Mouse (Mus musculus) limb, embryonic 12.5 days (tissue): ENCODE results near the gene Themis2. TPM values are rescaled to one million over a fixed set of nuclear protein-coding genes. Genes with fewer than 3 reads are reported as not detected.
"Not testable (repeated sequence)": the region's sequence is repeated elsewhere in the genome, so short reads cannot be mapped to it uniquely, and the experiment has no call there.

Source experiments
- ATAC-seq: fragments of 200-750 bp; cut with Nextera tagmentation; 2 replicates; pipeline ENCODE4 v1.8.0; 2017; ENCODE audit warnings: low read depth, moderate TSS enrichment; ENCODE audit not compliant: insufficient number of reproducible peaks, insufficient read depth, low FRiP score, low TSS enrichment
- H3K27ac ChIP-seq: fragments of 300-500 bp; sonication (generic); 2 replicates; pipeline ENCODE4 v1.5.1; 2016; ENCODE audit warnings: mild to moderate bottlenecking, moderate library complexity
- H3K27me3 ChIP-seq: fragments of 300-500 bp; sonication (generic); 2 replicates; pipeline ENCODE4 v1.6.1; 2016; ENCODE audit warnings: mild to moderate bottlenecking, moderate library complexity
- H3K36me3 ChIP-seq: fragments of 300-500 bp; sonication (generic); 2 replicates; pipeline ENCODE4 v1.6.1; 2016; ENCODE audit warnings: mild to moderate bottlenecking, moderate library complexity
- H3K4me1 ChIP-seq: fragments of 300-500 bp; sonication (generic); replicated peaks from 2 replicates; pipeline ENCODE4 v1.6.1; 2016
- H3K4me2 ChIP-seq: fragments of 300-500 bp; sonication (generic); 2 replicates; pipeline ENCODE4 v1.6.1; 2016; ENCODE audit warnings: mild to moderate bottlenecking, moderate library complexity
- H3K4me3 ChIP-seq: fragments of 300-500 bp; sonication (generic); replicated peaks from 2 replicates; pipeline ENCODE4 v1.5.1; 2016; ENCODE audit warnings: mild to moderate bottlenecking
- H3K9ac ChIP-seq: fragments of 300-500 bp; sonication (generic); replicated peaks from 2 replicates; pipeline ENCODE4 v1.6.1; 2016; ENCODE audit warnings: mild to moderate bottlenecking, moderate library complexity
- H3K9me3 ChIP-seq: fragments of 300-500 bp; sonication (generic); 2 replicates; pipeline ENCODE4 v1.6.1; 2016; ENCODE audit warnings: mild to moderate bottlenecking, moderate library complexity
- WGBS: fragments of 180-500 bp; shearing (Covaris S2); methylation state at CpG from one replicate; pipeline ENCODE4 v1.1.7; 2016; 5-methylcytosine and 5-hydroxymethylcytosine counted together
- polyA plus RNA-seq: library from polyadenylated mRNA; unstranded; fragments of >200 nt; fragmentation: Nextera tagmentation; extraction: Ambion mirVana; gene quantifications from 2 replicates; pipeline ENCODE4 v1.2.1, GENCODE M21; 2016

Gene Themis2
- polyA plus RNA-seq, 1 experiment from 2014 or later, result 0.24 TPM

GRCm38 (mm10) chr4:132798028-132798427 lies 1.8 kb upstream of the Themis2 start:
- ATAC-seq, result no peak
- Histone ChIP-seq H3K36me3 (no peaks in the 10 kb centered on the region), H3K9ac (no peak overlapping the region), H3K4me3 (no peak overlapping the region), H3K4me1 (peaks cover 7% of the 10 kb centered on the region; the same call in 1 of the 2 replicates), H3K9me3 (no peaks in the 10 kb centered on the region), H3K27me3 (peaks cover 42% of the 10 kb centered on the region), H3K4me2 (no peak overlapping the region), H3K27ac (no peak overlapping the region)
- WGBS, result 69% methylated on average over 4 of the region's 4 CpGs

GRCm38 (mm10) chr4:132797461-132797860 lies 1.3 kb upstream of the Themis2 start:
- WGBS, result 75% methylated on average over 1 of the region's 1 CpGs
- Histone ChIP-seq H3K4me1 (peaks cover 7% of the 10 kb centered on the region; the same call in 1 of the 2 replicates), H3K4me2 (no peak overlapping the region), H3K9ac (no peak overlapping the region), H3K9me3 (no peaks in the 10 kb centered on the region), H3K27me3 (peaks cover 42% of the 10 kb centered on the region), H3K4me3 (no peak overlapping the region), H3K27ac (no peak overlapping the region), H3K36me3 (no peaks in the 10 kb centered on the region)
- ATAC-seq, result no peak

GRCm38 (mm10) chr4:132795171-132795570 lies 1.0 kb downstream of the Themis2 start:
- Histone ChIP-seq H3K27ac (no peak overlapping the region), H3K36me3 (no peaks in the 10 kb centered on the region), H3K4me1 (peaks cover 7% of the 10 kb centered on the region; the same call in 1 of the 2 replicates), H3K27me3 (peaks cover 42% of the 10 kb centered on the region), H3K9ac (no peak overlapping the region), H3K4me2 (no peak overlapping the region), H3K4me3 (no peak overlapping the region), H3K9me3 (no peaks in the 10 kb centered on the region)
- no peak for ATAC-seq
- 57% methylated on average over 7 of the region's 7 CpGs for WGBS

GRCm38 (mm10) chr4:132794760-132795159 lies 1.4 kb downstream of the Themis2 start:
- Histone ChIP-seq H3K36me3 (no peaks in the 10 kb centered on the region), H3K27ac (no peak overlapping the region), H3K4me3 (no peak overlapping the region), H3K9me3 (no peaks in the 10 kb centered on the region), H3K9ac (no peak overlapping the region), H3K4me1 (peaks cover 7% of the 10 kb centered on the region; the same call in 1 of the 2 replicates), H3K4me2 (no peak overlapping the region), H3K27me3 (peaks cover 42% of the 10 kb centered on the region)
- WGBS, result 75% methylated on average over 8 of the region's 8 CpGs
- no peak for ATAC-seq

- H3K27ac ChIP-seq, result no peak overlapping the region
- peaks cover 7% of the 10 kb centered on the region; the same call in 1 of the 2 replicates for H3K4me1 ChIP-seq
- H3K4me2 ChIP-seq, result no peak overlapping the region
- no peak overlapping the region for H3K9ac ChIP-seq
- WGBS, result 77% methylated on average over 9 of the region's 9 CpGs
- no peak overlapping the region for H3K4me3 ChIP-seq
- H3K27me3 ChIP-seq, result peaks cover 42% of the 10 kb centered on the region
- no peak for ATAC-seq
- no peaks in the 10 kb centered on the region for H3K9me3 ChIP-seq
- no peaks in the 10 kb centered on the region for H3K36me3 ChIP-seq
Observed at GRCm38 (mm10) chr4:132794028-132794427, 2.2 kb downstream of the Themis2 start.

- H3K9ac ChIP-seq, ATAC-seq: not testable (repeated sequence)
Observed at GRCm38 (mm10) chr4:132793322-132794004, 2.7 kb downstream of the Themis2 start.

GRCm38 (mm10) chr4:132789731-132790130 lies 6.5 kb downstream of the Themis2 start:
- no peak overlapping the region for H3K4me3 ChIP-seq
- no peak overlapping the region for H3K4me2 ChIP-seq
- 90% methylated on average over 8 of the region's 8 CpGs for WGBS
- no peak overlapping the region for H3K9ac ChIP-seq
- no peaks in the 10 kb centered on the region for H3K4me1 ChIP-seq
- no peak for ATAC-seq
- H3K36me3 ChIP-seq, result no peaks in the 10 kb centered on the region
- no peaks in the 10 kb centered on the region for H3K9me3 ChIP-seq
- no peak overlapping the region for H3K27ac ChIP-seq
- H3K27me3 ChIP-seq, result peaks cover 11% of the 10 kb centered on the region

More at GRCm38 (mm10) chr4:132793322-132794004, 2.7 kb downstream of the Themis2 start:
- H3K27ac ChIP-seq, H3K9me3 ChIP-seq, H3K4me3 ChIP-seq, H3K4me1 ChIP-seq, H3K36me3 ChIP-seq, H3K4me2 ChIP-seq: not testable (repeated sequence)
- H3K27me3 ChIP-seq, result peaks cover 42% of the 10 kb centered on the region
- WGBS, result 84% methylated on average over 8 of the region's 9 CpGs

- no peak for ATAC-seq
- H3K27me3 ChIP-seq, result no peaks in the 10 kb centered on the region
- WGBS, result 89% methylated on average over 13 of the region's 13 CpGs
- no peaks in the 10 kb centered on the region for H3K36me3 ChIP-seq
- no peaks in the 10 kb centered on the region for H3K4me1 ChIP-seq
- H3K27ac ChIP-seq, result no peak overlapping the region
- H3K9ac ChIP-seq, result no peak overlapping the region
- H3K9me3 ChIP-seq, result no peaks in the 10 kb centered on the region
- H3K4me3 ChIP-seq, result no peak overlapping the region
- H3K4me2 ChIP-seq, result no peak overlapping the region
Observed at GRCm38 (mm10) chr4:132785228-132785627, 11.0 kb downstream of the Themis2 start.

- Histone ChIP-seq H3K4me1 (no peaks in the 10 kb centered on the region), H3K9me3 (no peaks in the 10 kb centered on the region), H3K4me2 (no peak overlapping the region), H3K27ac (no peak overlapping the region), H3K27me3 (no peaks in the 10 kb centered on the region), H3K36me3 (peaks cover 10% of the 10 kb centered on the region), H3K9ac (no peak overlapping the region), H3K4me3 (no peak overlapping the region)
- no peak for ATAC-seq
- 89% methylated on average over 2 of the region's 2 CpGs for WGBS
Observed at GRCm38 (mm10) chr4:132783732-132784131, 12.5 kb downstream of the Themis2 start.

GRCm38 (mm10) chr4:132780288-132780687 lies 15.9 kb downstream of the Themis2 start:
- no peaks in the 10 kb centered on the region for H3K4me1 ChIP-seq
- peaks cover 44% of the 10 kb centered on the region for H3K36me3 ChIP-seq
- no peaks in the 10 kb centered on the region for H3K27me3 ChIP-seq
- H3K9ac ChIP-seq, result no peak overlapping the region
- H3K27ac ChIP-seq, result no peak overlapping the region
- no peak overlapping the region for H3K4me3 ChIP-seq
- H3K9me3 ChIP-seq, result no peaks in the 10 kb centered on the region
- WGBS, result 84% methylated on average over 4 of the region's 4 CpGs
- ATAC-seq, result no peak
- no peak overlapping the region for H3K4me2 ChIP-seq

- no peak for ATAC-seq
- Histone ChIP-seq H3K9ac (no peak overlapping the region), H3K4me3 (no peak overlapping the region), H3K27ac (no peak overlapping the region), H3K27me3 (no peaks in the 10 kb centered on the region), H3K9me3 (no peaks in the 10 kb centered on the region), H3K4me1 (no peaks in the 10 kb centered on the region), H3K36me3 (peaks cover 60% of the 10 kb centered on the region), H3K4me2 (no peak overlapping the region)
- 84% methylated on average over 6 of the region's 6 CpGs for WGBS
Observed at GRCm38 (mm10) chr4:132778562-132779201, 17.5 kb downstream of the Themis2 start.
